Mouse (Mus musculus) embryo, embryonic 11 days (tissue): ENCODE measurements at regions not wholly inside any gene's neighbourhood (a gene's known extent, or its start where the extent isn't known, plus 50 kb on each side); places are given as distances from the start of the nearest gene placed in this dataset.
"Not testable (repeated sequence)": the region's sequence is repeated elsewhere in the genome, so short reads cannot be mapped to it uniquely, and the experiment has no call there.

Experiments
- DNase-seq: peaks from one replicate; pipeline ENCODE4 v3.0.0-alpha.2; 2015

GRCm38 (mm10) chr14:94796844-94797243 is 906.4 kb upstream of the Pcdh9 start:
- DNase-seq = not testable (repeated sequence)

DNA sequence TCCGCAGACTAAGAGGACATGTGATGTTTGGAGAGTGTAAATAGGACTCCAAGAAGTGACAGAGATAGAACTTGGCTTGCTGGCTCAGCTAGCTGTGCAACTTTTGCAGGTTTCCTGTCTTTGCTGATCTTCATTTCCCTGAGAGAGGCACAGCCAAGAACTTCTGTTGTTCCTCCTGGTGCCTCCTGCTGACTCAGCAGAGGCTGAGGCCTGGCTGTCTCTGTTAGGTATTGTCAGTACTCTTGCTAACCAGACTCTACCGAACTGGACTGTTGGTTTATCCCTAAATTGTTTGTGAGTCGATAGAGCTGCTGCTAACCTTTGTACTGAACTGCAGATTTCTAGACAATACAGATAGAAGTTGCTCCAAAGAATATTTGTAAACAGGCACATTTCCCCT is 885.4 kb upstream of the Pcdh9 start:
- DNase-seq = peak; percentile 1

GRCm38 (mm10) chr14:94742703-94743102 is 852.2 kb upstream of the Pcdh9 start:
- DNase-seq = no peak
